Mouse (Mus musculus) midbrain, embryonic 11.5 days (tissue): ENCODE results near the gene Eif5a2. TPM values are rescaled to one million over a fixed set of nuclear protein-coding genes. Genes with fewer than 3 reads are reported as not detected.
A peak's percentile ranks its signal among the peaks of the same experiment; 100 is the strongest.

ENCODE experiments used
- ATAC-seq: fragments of 200-750 bp; cut with Nextera tagmentation; 2 replicates; pipeline ENCODE4 v1.8.0; 2017; ENCODE audit warnings: moderate TSS enrichment, moderate library complexity; ENCODE audit not compliant: low FRiP score
- DNase-seq: peaks from one replicate; pipeline ENCODE4 v3.0.0; 2015; ENCODE audit warnings: low spot score; ENCODE audit errors: missing footprints
- H3K27ac ChIP-seq: fragments of 300-500 bp; sonication (generic); 2 replicates; pipeline ENCODE4 v1.5.1; 2014; ENCODE audit warnings: low read depth, low read length
- H3K27me3 ChIP-seq: fragments of 300-500 bp; sonication (generic); 2 replicates; pipeline ENCODE4 v1.6.1; 2014; ENCODE audit warnings: mild to moderate bottlenecking, low read length, moderate library complexity, mixed read lengths; ENCODE audit not compliant: control insufficient read depth, insufficient read depth
- H3K36me3 ChIP-seq: fragments of 300-500 bp; sonication (generic); 2 replicates; pipeline ENCODE4 v1.6.1; 2014; ENCODE audit warnings: mild to moderate bottlenecking, low read length, moderate library complexity, mixed read lengths; ENCODE audit not compliant: control insufficient read depth, insufficient read depth
- H3K4me1 ChIP-seq: fragments of 300-500 bp; sonication (generic); 2 replicates; pipeline ENCODE4 v1.6.1; 2014; ENCODE audit warnings: low read length; ENCODE audit not compliant: control insufficient read depth, insufficient read depth
- H3K4me2 ChIP-seq: fragments of 300-500 bp; sonication (generic); 2 replicates; pipeline ENCODE4 v1.6.1; 2014; ENCODE audit warnings: mild to moderate bottlenecking, moderate library complexity
- H3K4me3 ChIP-seq: fragments of 300-500 bp; sonication (generic); 2 replicates; pipeline ENCODE4 v1.5.1; 2014; ENCODE audit warnings: low read depth, low read length
- H3K9ac ChIP-seq: fragments of 300-500 bp; sonication (generic); 2 replicates; pipeline ENCODE4 v1.6.1; 2014; ENCODE audit warnings: low read length
- H3K9me3 ChIP-seq: fragments of 300-500 bp; sonication (generic); 2 replicates; pipeline ENCODE4 v1.6.1; 2016; ENCODE audit warnings: low read length; ENCODE audit not compliant: control insufficient read depth
- WGBS: fragments of 180-500 bp; shearing (Covaris S2); extraction: QIAGEN DNeasy Blood & Tissue Kit; methylation state at CpG from one replicate; pipeline ENCODE4 v1.1.7; 2014; 5-methylcytosine and 5-hydroxymethylcytosine counted together
- polyA plus RNA-seq: library from polyadenylated mRNA; unstranded; fragments of >200 nt; fragmentation: Nextera tagmentation; extraction: Ambion mirVana; gene quantifications from 2 replicates; pipeline ENCODE4 v1.2.1, GENCODE M21; 2014

Eif5a2 gene
- polyA plus RNA-seq: 18.0 and 20.7 TPM in 2 replicates

DNA sequence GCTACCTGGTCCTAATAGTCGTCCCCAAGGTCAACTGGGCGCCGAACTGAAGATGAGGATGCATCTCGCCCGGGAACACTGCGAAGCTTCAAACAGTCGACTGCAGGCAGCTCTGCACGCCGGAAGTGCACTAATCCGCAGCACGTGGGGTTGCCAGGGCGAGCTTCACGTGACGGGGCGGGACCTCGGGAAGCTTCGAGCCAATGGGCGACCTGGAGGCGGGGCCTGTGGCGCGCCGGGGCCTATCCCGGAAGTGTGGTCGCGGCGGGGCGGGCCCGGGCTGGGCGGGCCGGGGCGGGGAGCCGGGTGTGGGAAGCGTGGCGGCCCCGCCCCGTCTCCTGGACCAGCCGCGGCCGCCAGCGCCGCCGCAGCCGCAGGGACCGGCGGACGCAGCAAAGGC, at the start of gene Eif5a2:
Gene Eif5a2, plus strand, starts transcription at position 283 of the 400 bp plus-strand sequence.
- 2% methylated on average over 42 of the region's 46 CpGs for WGBS
- no peaks in the 10 kb centered on the region for H3K36me3 ChIP-seq
- no peaks in the 10 kb centered on the region; the same call in 1 of the 2 replicates for H3K9me3 ChIP-seq
- H3K4me3 ChIP-seq: peak within 1 kb of the TSS; percentile 71
- H3K4me1 ChIP-seq: peaks cover 4% of the 10 kb centered on the region; the same call in 1 of the 2 replicates
- peak within 1 kb of the TSS; percentile 99 for H3K4me2 ChIP-seq
- H3K27me3 ChIP-seq: peaks cover 7% of the 10 kb centered on the region
- peak; percentile 100 for ATAC-seq
- peak within 1 kb of the TSS; percentile 80 for H3K9ac ChIP-seq
- peak; percentile 98 for DNase-seq
- H3K27ac ChIP-seq: no peak within 1 kb of the TSS

DNA sequence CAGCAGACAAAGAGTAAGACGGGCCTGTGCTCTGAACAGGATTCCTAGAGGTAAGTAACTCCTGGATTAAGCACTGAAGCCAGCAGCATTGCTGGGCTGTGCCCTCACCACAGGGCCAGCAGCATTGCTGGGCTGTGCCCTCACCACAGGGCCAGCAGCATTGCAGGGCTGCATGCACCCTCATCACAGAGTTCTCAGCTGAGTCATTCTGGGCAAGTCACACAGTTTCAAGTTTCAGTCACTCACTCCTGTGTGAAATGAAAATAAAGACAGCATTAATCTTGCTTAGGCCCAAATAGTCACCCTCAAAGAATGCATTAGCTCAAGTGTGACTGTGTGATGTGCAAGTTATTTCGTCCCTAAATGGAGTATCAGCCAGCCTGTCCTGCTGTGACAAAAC, 46.4 kb upstream of the Eif5a2 start:
- Histone ChIP-seq H3K27me3 (no peaks in the 10 kb centered on the region), H3K4me1 (no peaks in the 10 kb centered on the region), H3K9me3 (no peaks in the 10 kb centered on the region), H3K4me3 (no peak overlapping the region), H3K9ac (no peak overlapping the region), H3K27ac (no peak overlapping the region), H3K36me3 (no peaks in the 10 kb centered on the region), H3K4me2 (no peak overlapping the region)
- DNase-seq: no peak
- 65% methylated on average over 2 of the region's 2 CpGs for WGBS
- ATAC-seq: no peak

DNA sequence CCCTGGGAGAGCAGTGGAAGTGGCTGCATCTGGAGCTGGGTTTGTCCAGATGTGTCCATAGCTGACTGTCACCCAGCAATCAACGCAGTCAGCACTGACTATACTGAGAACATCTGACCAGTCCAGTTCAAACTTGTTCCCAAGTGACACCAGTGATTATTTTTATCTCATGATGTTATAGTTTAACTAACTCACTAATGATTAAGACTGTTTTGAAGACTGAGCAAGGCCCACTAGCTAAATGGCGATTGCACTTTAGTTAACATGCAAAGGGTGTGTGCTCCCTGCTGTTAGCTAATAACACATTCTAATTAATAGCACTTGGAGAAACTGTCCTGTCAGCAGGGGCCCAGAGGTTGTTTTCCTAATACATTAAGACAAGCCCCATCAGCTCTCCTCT, 44.1 kb upstream of the Eif5a2 start:
- H3K4me3 ChIP-seq: no peak overlapping the region
- DNase-seq (peak; percentile 62), ATAC-seq (no peak)
- 55% methylated on average over 2 of the region's 2 CpGs for WGBS
- H3K9ac ChIP-seq: no peak overlapping the region
- no peak overlapping the region for H3K27ac ChIP-seq
- no peaks in the 10 kb centered on the region for H3K36me3 ChIP-seq
- no peak overlapping the region for H3K4me2 ChIP-seq
- no peaks in the 10 kb centered on the region for H3K9me3 ChIP-seq
- no peaks in the 10 kb centered on the region for H3K4me1 ChIP-seq
- H3K27me3 ChIP-seq: no peaks in the 10 kb centered on the region

DNA sequence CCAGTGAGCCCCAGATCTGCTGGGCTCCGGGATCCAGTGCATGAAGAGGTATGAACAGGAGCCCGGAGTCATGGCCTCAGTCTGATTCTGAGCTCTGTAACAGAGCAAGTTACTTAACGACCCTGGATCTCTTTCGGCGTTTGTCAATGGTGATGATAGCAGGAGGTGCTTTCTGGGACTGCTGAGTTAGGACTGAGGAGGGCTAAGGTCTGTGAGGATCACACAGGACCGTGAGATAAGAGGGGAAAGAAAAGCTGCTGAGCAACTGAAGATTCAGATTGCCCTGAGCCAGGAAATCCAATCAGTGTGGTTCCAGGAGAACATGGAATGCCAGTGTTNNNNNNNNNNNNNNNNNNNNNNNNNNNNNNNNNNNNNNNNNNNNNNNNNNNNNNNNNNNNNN, 40.7 kb upstream of the Eif5a2 start:
- DNase-seq: no peak
- no peak for ATAC-seq
- Histone ChIP-seq H3K4me3 (no peak overlapping the region), H3K36me3 (no peaks in the 10 kb centered on the region), H3K9me3 (no peaks in the 10 kb centered on the region), H3K9ac (no peak overlapping the region), H3K27me3 (no peaks in the 10 kb centered on the region), H3K4me2 (no peak overlapping the region), H3K4me1 (no peaks in the 10 kb centered on the region), H3K27ac (no peak overlapping the region)
- WGBS: 44% methylated on average over 6 of the region's 6 CpGs

DNA sequence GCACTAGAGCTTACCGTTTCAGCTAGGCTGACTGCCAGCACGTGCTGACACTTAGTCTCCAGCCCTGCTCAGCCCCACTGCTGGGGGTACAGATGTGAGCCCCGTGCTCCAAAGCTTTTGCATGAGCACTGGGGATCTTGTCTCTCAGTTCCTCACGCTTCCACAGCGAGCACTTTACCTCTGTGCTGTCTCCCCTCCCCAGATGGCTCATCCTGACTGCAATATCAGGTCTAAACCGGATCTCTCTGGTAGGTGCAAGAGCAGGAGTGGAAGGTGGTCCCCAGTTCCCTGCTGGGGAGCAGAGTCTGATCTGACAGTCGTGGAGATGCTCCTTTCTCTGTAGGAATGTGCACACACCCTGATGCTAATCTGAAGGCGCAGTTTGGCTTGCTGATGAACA, 37.8 kb upstream of the Eif5a2 start:
- no peaks in the 10 kb centered on the region for H3K27me3 ChIP-seq
- H3K4me2 ChIP-seq: no peak overlapping the region
- no peak for ATAC-seq
- no peaks in the 10 kb centered on the region for H3K36me3 ChIP-seq
- DNase-seq: peak; percentile 66
- no peak overlapping the region for H3K4me3 ChIP-seq
- H3K27ac ChIP-seq: no peak overlapping the region
- no peaks in the 10 kb centered on the region for H3K4me1 ChIP-seq
- no peak overlapping the region for H3K9ac ChIP-seq
- no peaks in the 10 kb centered on the region for H3K9me3 ChIP-seq
- WGBS: 45% methylated on average over 8 of the region's 8 CpGs

DNA sequence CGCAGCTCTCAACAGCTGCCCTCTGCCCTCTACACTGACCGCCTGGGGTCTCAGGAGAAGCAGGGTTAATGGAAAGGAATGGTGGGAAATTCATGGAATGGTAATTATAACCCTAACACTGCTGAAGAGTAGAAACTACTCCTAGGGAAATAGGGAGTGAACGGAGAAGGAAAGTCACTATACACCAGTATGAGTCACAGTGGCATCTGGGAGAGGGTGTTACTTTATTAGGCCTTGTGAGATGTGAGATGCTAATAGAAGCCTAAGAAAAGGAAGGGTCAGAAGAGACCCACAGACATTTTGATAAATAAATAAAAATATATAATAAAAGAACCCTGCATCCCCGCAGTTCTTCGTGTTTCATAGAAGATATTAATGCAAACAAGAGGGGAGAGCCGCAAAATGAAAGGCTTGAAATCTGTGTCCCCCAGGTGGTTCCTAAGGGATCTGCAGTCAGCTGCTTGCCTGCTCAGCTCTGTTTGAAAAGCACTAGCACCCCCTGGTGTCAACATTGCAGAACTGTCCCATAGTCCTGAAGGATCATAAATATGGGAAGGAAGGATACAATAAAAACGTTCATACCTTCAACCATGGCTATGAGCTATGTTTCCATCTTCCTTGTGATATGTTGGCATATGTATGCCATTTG, 35.1 kb upstream of the Eif5a2 start:
- H3K4me2 ChIP-seq: no peak overlapping the region
- H3K9me3 ChIP-seq: no peaks in the 10 kb centered on the region
- H3K4me1 ChIP-seq: no peaks in the 10 kb centered on the region
- no peak overlapping the region for H3K4me3 ChIP-seq
- no peak overlapping the region for H3K9ac ChIP-seq
- peak; percentile 91 for ATAC-seq
- 40% methylated on average over 7 of the region's 7 CpGs for WGBS
- H3K27ac ChIP-seq: no peak overlapping the region
- no peaks in the 10 kb centered on the region for H3K36me3 ChIP-seq
- no peaks in the 10 kb centered on the region for H3K27me3 ChIP-seq
- DNase-seq: peak; percentile 93

DNA sequence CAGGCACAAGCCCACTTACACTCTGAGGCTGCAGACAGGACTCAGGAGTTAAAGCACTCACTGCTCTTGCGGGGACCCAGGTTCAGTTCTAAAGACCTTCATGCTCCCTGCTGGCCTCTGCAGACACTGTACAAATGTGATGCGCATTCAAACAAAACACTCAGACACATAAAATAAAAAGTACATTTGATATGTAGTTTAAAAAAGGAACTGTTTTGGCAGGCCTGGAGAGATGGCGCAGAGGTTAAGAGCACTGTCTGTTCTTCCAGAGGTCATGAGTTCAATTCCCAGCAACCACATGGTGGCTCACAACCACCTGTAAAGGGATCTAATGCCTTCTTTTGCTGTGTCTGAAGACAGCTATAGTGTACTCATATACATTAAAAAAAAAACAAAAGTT, 32.9 kb upstream of the Eif5a2 start:
- no peak overlapping the region for H3K4me2 ChIP-seq
- H3K9ac ChIP-seq: no peak overlapping the region
- H3K36me3 ChIP-seq: no peaks in the 10 kb centered on the region
- DNase-seq: peak; percentile 47
- no peak overlapping the region for H3K4me3 ChIP-seq
- H3K27ac ChIP-seq: no peak overlapping the region
- no peaks in the 10 kb centered on the region for H3K4me1 ChIP-seq
- ATAC-seq: no peak
- H3K27me3 ChIP-seq: no peaks in the 10 kb centered on the region
- 93% methylated on average over 3 of the region's 3 CpGs for WGBS
- no peaks in the 10 kb centered on the region for H3K9me3 ChIP-seq

DNA sequence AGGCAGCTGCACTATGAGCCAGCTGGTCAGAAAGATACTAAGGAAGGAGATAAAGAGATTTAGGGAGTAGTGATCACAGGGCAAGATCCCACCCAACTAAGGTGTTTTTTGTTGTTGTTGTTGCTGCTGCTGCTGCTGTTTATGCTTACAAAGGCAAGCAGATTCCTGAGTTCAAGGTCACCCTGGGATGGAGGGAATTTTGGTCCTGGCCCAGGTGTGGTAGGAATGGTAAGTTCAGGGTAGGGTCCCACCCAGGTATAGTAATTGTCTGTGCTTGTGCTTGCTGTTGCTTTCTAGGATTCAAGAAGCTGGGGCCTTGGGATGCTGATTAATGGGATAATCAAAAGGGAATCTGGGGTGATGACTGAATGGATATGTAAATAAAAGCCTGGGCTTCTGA, 32.1 kb upstream of the Eif5a2 start:
- Histone ChIP-seq H3K4me2 (no peak overlapping the region), H3K27ac (no peak overlapping the region), H3K9me3 (no peaks in the 10 kb centered on the region), H3K9ac (no peak overlapping the region), H3K4me1 (no peaks in the 10 kb centered on the region), H3K4me3 (no peak overlapping the region), H3K27me3 (no peaks in the 10 kb centered on the region), H3K36me3 (no peaks in the 10 kb centered on the region)
- no peak for DNase-seq
- ATAC-seq: no peak

DNA sequence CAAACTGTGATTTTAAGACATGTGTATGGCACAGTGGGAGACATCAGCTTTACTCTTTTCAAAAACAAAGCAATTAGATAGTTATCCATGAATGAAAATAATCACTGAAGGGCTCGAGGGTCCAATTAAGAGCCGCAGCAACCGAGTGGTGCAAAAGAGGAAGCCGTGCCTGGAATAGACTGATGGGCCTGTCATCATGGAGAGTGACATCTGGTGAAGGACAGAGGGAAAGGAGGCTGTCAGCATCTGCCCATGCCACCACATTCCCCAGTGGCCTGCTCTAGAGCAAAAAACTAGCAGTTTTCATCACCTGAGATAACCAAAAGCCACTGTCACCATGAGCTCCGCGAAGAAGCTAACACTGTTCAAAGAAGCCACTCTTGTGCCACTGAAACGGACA, 25.6 kb upstream of the Eif5a2 start:
- H3K9ac ChIP-seq: no peak overlapping the region
- H3K27ac ChIP-seq: no peak overlapping the region
- 82% methylated on average over 7 of the region's 7 CpGs for WGBS
- no peaks in the 10 kb centered on the region for H3K9me3 ChIP-seq
- no peaks in the 10 kb centered on the region for H3K4me1 ChIP-seq
- H3K27me3 ChIP-seq: no peaks in the 10 kb centered on the region
- H3K36me3 ChIP-seq: no peaks in the 10 kb centered on the region
- no peak overlapping the region for H3K4me2 ChIP-seq
- ATAC-seq: no peak
- DNase-seq: peak; percentile 39
- no peak overlapping the region for H3K4me3 ChIP-seq
